Mouse (Mus musculus) embryo, embryonic 11 days (tissue): ENCODE data around the gene Pdk4.
A peak's percentile ranks its signal among the peaks of the same experiment; 100 is the strongest.

Experiments
- DNase-seq: peaks from one replicate; pipeline ENCODE4 v3.0.0-alpha.2; 2015

The Pdk4 gene

GRCm38 (mm10) chr6:5495961-5496853, at the start of gene Pdk4:
Gene Pdk4, minus strand, starts transcription at chr6:5496309.
- DNase-seq = peak; percentile 78

GRCm38 (mm10) chr6:5537855-5538365, 41.8 kb upstream of the Pdk4 start:
- DNase-seq = no peak

- DNase-seq = no peak
Measured at GRCm38 (mm10) chr6:5535754-5536153, 39.6 kb upstream of the Pdk4 start.

GRCm38 (mm10) chr6:5517091-5517490, 21.0 kb upstream of the Pdk4 start:
- DNase-seq = no peak

- peak; percentile 46 for DNase-seq
Measured at GRCm38 (mm10) chr6:5509757-5510156, 13.6 kb upstream of the Pdk4 start.

GRCm38 (mm10) chr6:5509303-5509702, 13.2 kb upstream of the Pdk4 start:
- no peak for DNase-seq

- no peak for DNase-seq
Measured at GRCm38 (mm10) chr6:5507821-5508220, 11.7 kb upstream of the Pdk4 start.

- DNase-seq = no peak
Measured at GRCm38 (mm10) chr6:5506271-5506670, 10.2 kb upstream of the Pdk4 start.

GRCm38 (mm10) chr6:5502810-5503209, 6.7 kb upstream of the Pdk4 start:
- no peak for DNase-seq

GRCm38 (mm10) chr6:5501551-5501950, 5.4 kb upstream of the Pdk4 start:
- no peak for DNase-seq

GRCm38 (mm10) chr6:5498740-5499139, 2.6 kb upstream of the Pdk4 start:
- no peak for DNase-seq

- no peak for DNase-seq
Measured at GRCm38 (mm10) chr6:5496854-5497235, 736 bp upstream of the Pdk4 start.

- DNase-seq = no peak
Measured at GRCm38 (mm10) chr6:5485028-5485427, 11.1 kb downstream of the Pdk4 start.

GRCm38 (mm10) chr6:5482270-5482783, 13.8 kb downstream of the Pdk4 start:
- no peak for DNase-seq

GRCm38 (mm10) chr6:5481066-5481465, 15.0 kb downstream of the Pdk4 start:
- DNase-seq = no peak

GRCm38 (mm10) chr6:5474021-5474420, 22.1 kb downstream of the Pdk4 start:
- DNase-seq = no peak

GRCm38 (mm10) chr6:5472692-5473091, 23.4 kb downstream of the Pdk4 start:
- DNase-seq = no peak

- DNase-seq = no peak
Measured at GRCm38 (mm10) chr6:5470480-5471318, 25.4 kb downstream of the Pdk4 start.

GRCm38 (mm10) chr6:5455836-5456235, 40.3 kb downstream of the Pdk4 start:
- DNase-seq = no peak

- no peak for DNase-seq
Measured at GRCm38 (mm10) chr6:5449878-5450277, 46.2 kb downstream of the Pdk4 start.

- no peak for DNase-seq
Measured at GRCm38 (mm10) chr6:5448396-5448795, 47.7 kb downstream of the Pdk4 start.

GRCm38 (mm10) chr6:5447546-5447945, 48.6 kb downstream of the Pdk4 start:
- DNase-seq = peak; percentile 30

GRCm38 (mm10) chr6:5447013-5447412, 49.1 kb downstream of the Pdk4 start:
- DNase-seq = no peak
